Mouse (Mus musculus) inflammation-experienced regulatory T-cells (primary cell): ENCODE data around the gene Slc39a9. TPM values are rescaled to one million over a fixed set of nuclear protein-coding genes. Genes with fewer than 3 reads are reported as not detected.

Experiments used
- polyA plus RNA-seq, 2 experiments: library from polyadenylated mRNA; unstranded; fragments of 100-300 nt; shearing (Covaris generic); gene quantifications; one replicate each; pipeline ENCODE4 v1.2.1; 2017

Gene Slc39a9
- 10 to 100 TPM; 28.4 to 33.7 TPM for polyA plus RNA-seq

GRCm38 (mm10) chr12:80643693-80644505, at the start of gene Slc39a9, which contains the start of gene Erh:
Gene Slc39a9, plus strand, starts transcription at chr12:80643883.
Gene Erh, minus strand, starts transcription at chr12:80644341.

GRCm38 (mm10) chr12:80692269-80692972, 48.7 kb downstream of the Slc39a9 start, which contains the start of gene Plekhd1:
Gene Plekhd1, plus strand, starts transcription at chr12:80692591.

Other genes with a start within 250 kb of the Slc39a9 start
- gene Dcaf5, start 207.3 kb upstream of the Slc39a9 start, polyA plus RNA-seq = 10 to 100 TPM; 67.3 to 67.9 TPM
- gene Exd2, start 180.8 kb upstream of the Slc39a9 start, polyA plus RNA-seq = 10 to 100 TPM; 32.5 to 65.0 TPM
- gene Galnt16, start 125.6 kb upstream of the Slc39a9 start, polyA plus RNA-seq = 1 to 10 TPM in 1 of 2 experiments, under 1 TPM in 1; 0.46 to 1.3 TPM
- 10 to 100 TPM; 52.9 to 53.3 TPM for gene Erh, start 458 bp downstream of the Slc39a9 start, polyA plus RNA-seq
- gene Plekhd1, start 48.7 kb downstream of the Slc39a9 start, polyA plus RNA-seq = under 1 TPM in 1 of 2 experiments, not detected in 1; 0.22 TPM
- 1 to 10 TPM in 1 of 2 experiments, under 1 TPM in 1; 0.11 to 1.9 TPM for gene Ccdc177, start 116.8 kb downstream of the Slc39a9 start, polyA plus RNA-seq
- gene Susd6, start 146.6 kb downstream of the Slc39a9 start, polyA plus RNA-seq = 10 to 100 TPM; 86.1 to 96.2 TPM